Mouse (Mus musculus) liver, embryonic 11.5 days (tissue): ENCODE measurements around the gene Dag1. TPM values are rescaled to one million over a fixed set of nuclear protein-coding genes. Genes with fewer than 3 reads are reported as not detected.

Experiments
- ATAC-seq: fragments of 200-750 bp; cut with Nextera tagmentation; replicated peaks from 2 replicates; pipeline ENCODE4 v1.8.0; 2017; ENCODE audit warnings: moderate number of reproducible peaks, mild to moderate bottlenecking, moderate TSS enrichment, moderate library complexity; ENCODE audit not compliant: low FRiP score
- DNase-seq: peaks from one replicate; pipeline ENCODE4 v3.0.0-alpha.2; 2017; ENCODE audit warnings: low spot score
- H3K27ac ChIP-seq: fragments of 300-500 bp; sonication (generic); 2 replicates; pipeline ENCODE4 v1.5.1; 2014; ENCODE audit warnings: mild to moderate bottlenecking, low read depth, low read length, control low read depth
- H3K27me3 ChIP-seq: fragments of 300-500 bp; sonication (generic); replicated peaks from 2 replicates; pipeline ENCODE4 v1.6.1; 2014; ENCODE audit warnings: low read length, mixed read lengths; ENCODE audit not compliant: control insufficient read depth, insufficient read depth
- H3K36me3 ChIP-seq: fragments of 300-500 bp; sonication (generic); 2 replicates; pipeline ENCODE4 v1.6.1; 2014; ENCODE audit warnings: mild to moderate bottlenecking, low read length, moderate library complexity, mixed read lengths; ENCODE audit not compliant: control insufficient read depth, insufficient read depth
- H3K4me1 ChIP-seq: fragments of 300-500 bp; sonication (generic); replicated peaks from 2 replicates; pipeline ENCODE4 v1.6.1; 2014; ENCODE audit warnings: low read length, mixed read lengths; ENCODE audit not compliant: control insufficient read depth, insufficient read depth
- H3K4me2 ChIP-seq: fragments of 300-500 bp; sonication (generic); 2 replicates; pipeline ENCODE4 v1.6.1; 2014; ENCODE audit warnings: mild to moderate bottlenecking, control low read depth, moderate library complexity
- H3K4me3 ChIP-seq: fragments of 300-500 bp; sonication (generic); 2 replicates; pipeline ENCODE4 v1.5.1; 2014; ENCODE audit warnings: low read depth, low read length, control low read depth
- H3K9ac ChIP-seq: fragments of 300-500 bp; sonication (generic); 2 replicates; pipeline ENCODE4 v1.6.1; 2014; ENCODE audit warnings: low read depth, low read length, control low read depth
- H3K9me3 ChIP-seq: fragments of 300-500 bp; sonication (generic); 2 replicates; pipeline ENCODE4 v1.6.1; 2016; ENCODE audit warnings: low read length, inconsistent platforms, mixed read lengths; ENCODE audit not compliant: control insufficient read depth
- WGBS: fragments of 180-500 bp; shearing (Covaris S2); extraction: QIAGEN DNeasy Blood & Tissue Kit; methylation state at CpG from one replicate; pipeline ENCODE4 v1.1.7; 2014; 5-methylcytosine and 5-hydroxymethylcytosine counted together
- polyA plus RNA-seq: library from polyadenylated mRNA; unstranded; fragments of >200 nt; fragmentation: Nextera tagmentation; extraction: Ambion mirVana; gene quantifications from 2 replicates; pipeline ENCODE4 v1.2.1, GENCODE M21; 2014

Gene Dag1
- polyA plus RNA-seq = 41.1 and 41.5 TPM in 2 replicates

DNA sequence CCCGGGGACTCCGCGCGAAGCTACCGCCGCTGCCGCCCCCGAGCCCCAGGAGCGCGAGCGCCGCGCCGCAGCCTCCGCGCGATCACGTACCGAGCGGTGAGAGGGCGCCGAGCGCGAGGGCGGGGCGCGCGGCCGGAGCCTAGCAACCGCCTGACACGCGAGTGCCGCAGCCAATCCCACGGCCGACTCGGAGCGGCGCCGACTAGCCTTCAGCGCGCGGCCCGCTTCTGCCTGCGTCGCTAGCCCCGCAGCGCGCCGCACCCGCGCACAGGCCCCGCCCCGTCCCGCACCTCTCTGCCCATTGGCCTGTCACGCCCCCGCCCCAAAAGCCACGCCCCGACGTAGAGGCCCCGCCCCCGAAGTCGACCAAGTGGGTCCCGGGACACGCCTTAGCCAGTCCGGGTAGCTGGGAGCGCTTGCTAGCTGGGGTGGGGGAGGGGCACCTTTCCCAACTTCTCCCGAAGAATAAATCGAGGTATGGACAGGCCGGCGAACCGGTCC is at the start of gene Dag1:
Dag1 (minus strand) TSS at position 269 of the 501 bp plus-strand sequence.
- under 1% methylated on average over 65 of the region's 71 CpGs for WGBS
- Histone ChIP-seq H3K4me1 (peaks cover 16% of the 10 kb centered on the region), H3K9ac (peak within 1 kb of the TSS; percentile 79), H3K36me3 (no peaks in the 10 kb centered on the region), H3K9me3 (no peaks in the 10 kb centered on the region), H3K4me3 (peak within 1 kb of the TSS; percentile 91), H3K4me2 (peak within 1 kb of the TSS; percentile 95), H3K27me3 (no peaks in the 10 kb centered on the region), H3K27ac (peak within 1 kb of the TSS; percentile 86)
- DNase-seq (peak; percentile 100), ATAC-seq (peak; percentile 95)

GRCm38 (mm10) chr9:108308141-108308540 is 44.4 kb upstream of the Dag1 start:
- 52% methylated on average over 2 of the region's 2 CpGs for WGBS
- ATAC-seq = no peak
- peaks cover 15% of the 10 kb centered on the region for H3K4me1 ChIP-seq

DNA sequence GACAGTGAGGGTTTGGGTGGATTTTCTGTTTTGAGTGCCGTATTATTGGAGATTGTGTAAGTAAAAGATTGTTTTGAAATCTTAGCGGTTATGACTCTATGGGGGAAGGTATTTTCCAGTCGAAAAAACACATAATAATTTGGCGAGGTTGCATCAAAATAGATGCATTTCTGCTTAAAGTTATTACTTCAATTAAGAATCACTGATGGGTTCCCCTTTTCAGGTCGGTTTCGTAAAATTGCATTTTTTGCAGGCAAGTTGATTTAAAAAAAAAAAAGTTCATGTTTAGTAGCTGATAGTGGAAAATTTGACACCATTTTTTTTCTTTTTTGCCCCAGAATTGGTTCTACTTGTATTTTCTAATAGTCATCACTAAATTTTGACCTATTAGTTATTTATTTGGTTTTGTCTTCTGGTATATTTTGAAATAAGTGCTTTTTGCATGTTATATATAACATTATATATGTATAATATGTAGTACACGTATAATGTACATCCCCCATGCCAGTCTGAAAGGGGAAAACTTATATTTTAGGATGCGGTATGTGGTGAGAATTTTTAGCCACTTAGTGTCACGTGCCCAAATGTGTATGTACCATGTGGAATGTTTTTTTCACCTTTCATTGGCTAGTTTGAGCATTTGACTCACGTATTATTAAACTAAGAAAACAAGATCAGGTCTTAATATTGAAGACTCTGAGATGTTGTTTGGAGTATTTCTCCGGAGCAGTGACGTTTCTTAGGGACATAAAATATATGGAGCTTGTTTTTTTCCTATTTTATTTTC is 43.5 kb upstream of the Dag1 start:
- H3K4me1 ChIP-seq = peaks cover 15% of the 10 kb centered on the region
- peak overlapping the region; percentile 100 for H3K27ac ChIP-seq
- no peak for ATAC-seq
- H3K9ac ChIP-seq = peak overlapping the region; percentile 95
- 13% methylated on average over 12 of the region's 12 CpGs for WGBS
- H3K36me3 ChIP-seq = peaks cover 4% of the 10 kb centered on the region; the same call in 1 of the 2 replicates
- H3K9me3 ChIP-seq = no peaks in the 10 kb centered on the region
- DNase-seq = no peak
- H3K27me3 ChIP-seq = no peaks in the 10 kb centered on the region
- peak overlapping the region; percentile 83 for H3K4me3 ChIP-seq
- peak overlapping the region; percentile 86 for H3K4me2 ChIP-seq

More at GRCm38 (mm10) chr9:108308141-108308540, 44.4 kb upstream of the Dag1 start:
- H3K27ac ChIP-seq = 0 out of 2 replicates have a peak overlapping the region, but pooled peaks have one; percentile 28
- H3K9ac ChIP-seq = peak overlapping the region; percentile 64; the same call in 1 of the 2 replicates
- peak overlapping the region; percentile 83 for H3K4me3 ChIP-seq
- no peaks in the 10 kb centered on the region for H3K9me3 ChIP-seq
- no peaks in the 10 kb centered on the region for H3K27me3 ChIP-seq
- H3K36me3 ChIP-seq = peaks cover under 1% of the 10 kb centered on the region; the same call in 1 of the 2 replicates
- DNase-seq = no peak
- peak overlapping the region; percentile 86 for H3K4me2 ChIP-seq

GRCm38 (mm10) chr9:108306571-108306980 is 42.8 kb upstream of the Dag1 start:
- Histone ChIP-seq H3K4me1 (peaks cover 15% of the 10 kb centered on the region), H3K27ac (peak overlapping the region; percentile 100), H3K4me3 (peak overlapping the region; percentile 83), H3K9me3 (no peaks in the 10 kb centered on the region), H3K4me2 (peak overlapping the region; percentile 86), H3K36me3 (peaks cover 4% of the 10 kb centered on the region; the same call in 1 of the 2 replicates), H3K9ac (peak overlapping the region; percentile 95), H3K27me3 (no peaks in the 10 kb centered on the region)
- DNase-seq (peak; percentile 87), ATAC-seq (peak; percentile 80)
- 1% methylated on average over 32 of the region's 51 CpGs for WGBS

- Histone ChIP-seq H3K9me3 (no peaks in the 10 kb centered on the region), H3K27ac (peak within 1 kb of the TSS; percentile 100), H3K4me1 (peaks cover 15% of the 10 kb centered on the region), H3K4me2 (peak within 1 kb of the TSS; percentile 86), H3K36me3 (peaks cover 4% of the 10 kb centered on the region; the same call in 1 of the 2 replicates), H3K27me3 (no peaks in the 10 kb centered on the region), H3K4me3 (peak within 1 kb of the TSS; percentile 83), H3K9ac (peak within 1 kb of the TSS; percentile 95)
- DNase-seq (peak; percentile 93), ATAC-seq (peak; percentile 89)
- under 1% methylated on average over 66 of the region's 81 CpGs for WGBS
These were observed 42.1 kb upstream of the Dag1 start, which contains the start of the genes Rhoa and Tcta for GRCm38 (mm10) chr9:108305629-108306520. Gene Rhoa (plus strand): TSS chr9:108306129. Gene Tcta (minus strand): TSS chr9:108306160.

DNA sequence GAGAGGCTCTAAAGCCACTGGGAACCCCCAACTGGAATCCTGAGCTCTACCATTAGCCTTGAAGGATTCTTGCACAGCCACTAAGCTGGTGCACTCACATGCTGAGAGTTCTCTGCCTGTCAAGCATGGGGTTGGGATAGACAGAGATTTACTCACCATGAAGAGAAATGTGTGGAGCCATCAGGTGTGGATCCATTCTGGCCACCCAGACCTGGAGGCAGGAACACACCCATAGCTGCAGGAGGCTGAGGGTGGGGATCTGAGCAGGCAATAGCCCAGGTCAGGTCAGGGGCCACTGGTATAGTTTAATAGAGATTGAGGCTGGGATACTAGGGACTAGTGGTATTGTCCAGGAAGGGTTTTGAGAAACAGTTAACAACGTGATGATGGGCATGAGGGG is 41.4 kb upstream of the Dag1 start:
- 0% methylated on average over 1 of the region's 1 CpGs for WGBS
- Histone ChIP-seq H3K4me1 (peaks cover 15% of the 10 kb centered on the region), H3K9ac (peak overlapping the region; percentile 91), H3K4me3 (peak overlapping the region; percentile 83), H3K9me3 (no peaks in the 10 kb centered on the region), H3K4me2 (peak overlapping the region; percentile 86), H3K27ac (peak overlapping the region; percentile 100), H3K27me3 (no peaks in the 10 kb centered on the region), H3K36me3 (peaks cover 4% of the 10 kb centered on the region; the same call in 1 of the 2 replicates)
- DNase-seq (no peak), ATAC-seq (no peak)

DNA sequence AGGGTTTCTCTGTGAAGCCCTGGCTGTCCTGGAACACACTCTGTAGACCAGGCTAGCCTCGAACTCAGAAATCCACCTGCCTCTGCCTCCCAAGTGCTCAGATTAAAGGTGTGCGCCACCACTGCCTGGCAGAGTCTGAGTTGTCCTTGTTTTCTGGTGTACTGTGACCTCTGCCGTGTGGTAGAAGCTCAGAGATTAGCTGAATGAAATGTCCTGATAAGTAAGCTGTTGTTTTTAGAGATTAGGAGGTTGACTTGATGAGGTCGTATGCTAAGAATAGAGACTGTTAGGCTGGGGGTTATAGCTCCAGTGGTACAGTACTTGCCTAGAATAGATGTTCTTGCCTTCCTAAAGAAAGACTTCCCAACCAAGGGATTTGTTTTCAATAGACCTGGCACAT is 41.0 kb upstream of the Dag1 start:
- H3K36me3 ChIP-seq = peaks cover 4% of the 10 kb centered on the region; the same call in 1 of the 2 replicates
- 51% methylated on average over 4 of the region's 4 CpGs for WGBS
- peak overlapping the region; percentile 91; the same call in 1 of the 2 replicates for H3K9ac ChIP-seq
- no peak overlapping the region for H3K27ac ChIP-seq
- peaks cover 15% of the 10 kb centered on the region for H3K4me1 ChIP-seq
- peak overlapping the region; percentile 83 for H3K4me3 ChIP-seq
- ATAC-seq = no peak
- peak overlapping the region; percentile 86 for H3K4me2 ChIP-seq
- H3K9me3 ChIP-seq = no peaks in the 10 kb centered on the region
- H3K27me3 ChIP-seq = no peaks in the 10 kb centered on the region
- no peak for DNase-seq

- no peak overlapping the region for H3K4me2 ChIP-seq
- H3K4me1 ChIP-seq = peaks cover 12% of the 10 kb centered on the region
- ATAC-seq = no peak
- WGBS = 76% methylated on average over 3 of the region's 3 CpGs
- peaks cover 4% of the 10 kb centered on the region; the same call in 1 of the 2 replicates for H3K36me3 ChIP-seq
- no peaks in the 10 kb centered on the region for H3K9me3 ChIP-seq
- H3K27ac ChIP-seq = no peak overlapping the region
- no peaks in the 10 kb centered on the region for H3K27me3 ChIP-seq
- no peak overlapping the region for H3K4me3 ChIP-seq
- H3K9ac ChIP-seq = no peak overlapping the region
- no peak for DNase-seq
These were observed 38.1 kb upstream of the Dag1 start for GRCm38 (mm10) chr9:108301853-108302252.
